Mouse (Mus musculus) ES-Bruce4 (cell line): ENCODE data around the gene Nrcam.

Source experiments
- CTCF ChIP-seq: IDR thresholded peaks from one replicate; pipeline ENCODE4 v1.8.1; 2011; ENCODE audit warnings: low read depth, low read length
- EP300 ChIP-seq: IDR thresholded peaks from 2 replicates; pipeline ENCODE4 v1.6.1; 2011; ENCODE audit warnings: low read depth, low read length; ENCODE audit not compliant: insufficient read depth
- POLR2A ChIP-seq: IDR thresholded peaks from one replicate; pipeline ENCODE4 v1.8.1; 2011; ENCODE audit warnings: low read length; ENCODE audit not compliant: insufficient read depth

DNA sequence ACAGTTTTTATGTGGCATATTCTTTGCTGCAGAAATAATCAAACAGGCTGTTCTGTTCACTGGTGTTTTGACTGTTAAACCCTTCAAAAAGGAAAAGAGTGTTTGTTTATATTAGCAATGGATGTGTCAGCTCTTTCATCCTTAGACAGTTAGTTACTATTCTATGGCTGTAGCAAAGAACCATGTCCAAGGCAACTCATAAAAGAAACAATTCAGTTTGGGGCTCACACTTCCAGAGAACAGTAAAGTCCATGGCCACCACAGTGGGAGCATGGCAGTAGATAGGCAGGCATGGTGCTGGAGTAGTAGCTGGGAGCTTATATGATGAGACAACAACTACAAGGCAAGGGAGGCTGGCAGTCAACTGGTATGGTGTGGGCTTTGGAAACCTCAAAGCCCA, 231.3 kb downstream of the Nrcam start:
- no peak for TF ChIP-seq CTCF
- TF ChIP-seq POLR2A: no peak
- no peak for TF ChIP-seq EP300
